Mouse (Mus musculus): ENCODE results near the gene Fbln5.

Gene Fbln5

GRCm38 (mm10) chr12:101807400-101807799 lies 11.5 kb downstream of the Fbln5 start:
- DNase-seq: no peak

GRCm38 (mm10) chr12:101802445-101802844 lies 16.4 kb downstream of the Fbln5 start:
- no peak for DNase-seq

- DNase-seq: no peak
These were observed 17.1 kb downstream of the Fbln5 start for GRCm38 (mm10) chr12:101801744-101802143.

GRCm38 (mm10) chr12:101801051-101801450 lies 17.8 kb downstream of the Fbln5 start:
- no peak for DNase-seq

- DNase-seq: no peak
These were observed 20.5 kb downstream of the Fbln5 start for GRCm38 (mm10) chr12:101798189-101798922.

GRCm38 (mm10) chr12:101794458-101794857 lies 24.4 kb downstream of the Fbln5 start:
- no peak for DNase-seq

- no peak for DNase-seq
These were observed 25.6 kb downstream of the Fbln5 start for GRCm38 (mm10) chr12:101793221-101793621.

- DNase-seq: no peak
These were observed 26.2 kb downstream of the Fbln5 start for GRCm38 (mm10) chr12:101792684-101793083.

- no peak for DNase-seq
These were observed 29.1 kb downstream of the Fbln5 start for GRCm38 (mm10) chr12:101789767-101790166.

GRCm38 (mm10) chr12:101789250-101789649 lies 29.6 kb downstream of the Fbln5 start:
- no peak for DNase-seq

- DNase-seq: no peak
These were observed 36.1 kb downstream of the Fbln5 start for GRCm38 (mm10) chr12:101782787-101783186.

- no peak for DNase-seq
These were observed 37.9 kb downstream of the Fbln5 start for GRCm38 (mm10) chr12:101780915-101781314.

- no peak for DNase-seq
These were observed 41.1 kb downstream of the Fbln5 start for GRCm38 (mm10) chr12:101777613-101778325.

- DNase-seq: no peak
These were observed 42.5 kb downstream of the Fbln5 start for GRCm38 (mm10) chr12:101776383-101776782.

- no peak for DNase-seq
These were observed 44.7 kb downstream of the Fbln5 start for GRCm38 (mm10) chr12:101774116-101774515.

- no peak for DNase-seq
These were observed 45.9 kb downstream of the Fbln5 start for GRCm38 (mm10) chr12:101772962-101773361.

- DNase-seq: no peak
These were observed 48.4 kb downstream of the Fbln5 start for GRCm38 (mm10) chr12:101770283-101771015.

- DNase-seq: no peak
These were observed 51.4 kb downstream of the Fbln5 start for GRCm38 (mm10) chr12:101767306-101768053.

- no peak for DNase-seq
These were observed 52.5 kb downstream of the Fbln5 start for GRCm38 (mm10) chr12:101766228-101766852.

- no peak for DNase-seq
These were observed 54.0 kb downstream of the Fbln5 start for GRCm38 (mm10) chr12:101764870-101765269.

GRCm38 (mm10) chr12:101763065-101763464 lies 55.8 kb downstream of the Fbln5 start:
- DNase-seq: no peak

- DNase-seq: no peak
These were observed 56.8 kb downstream of the Fbln5 start for GRCm38 (mm10) chr12:101762054-101762453.
